Mouse (Mus musculus): Measurements from ENCODE around the gene Dab2ip.

GRCm38 (mm10) chr2:35610976-35611375 is 52.9 kb downstream of the Dab2ip start:
- TF ChIP-seq CTCF (IDR thresholded peaks at IDR 0.05; ENCODE audit: low read depth) (no peak), EP300 (IDR thresholded peaks at IDR 0.05; ENCODE audit: low read depth) (no peak)
